In the genomic region with DNA sequence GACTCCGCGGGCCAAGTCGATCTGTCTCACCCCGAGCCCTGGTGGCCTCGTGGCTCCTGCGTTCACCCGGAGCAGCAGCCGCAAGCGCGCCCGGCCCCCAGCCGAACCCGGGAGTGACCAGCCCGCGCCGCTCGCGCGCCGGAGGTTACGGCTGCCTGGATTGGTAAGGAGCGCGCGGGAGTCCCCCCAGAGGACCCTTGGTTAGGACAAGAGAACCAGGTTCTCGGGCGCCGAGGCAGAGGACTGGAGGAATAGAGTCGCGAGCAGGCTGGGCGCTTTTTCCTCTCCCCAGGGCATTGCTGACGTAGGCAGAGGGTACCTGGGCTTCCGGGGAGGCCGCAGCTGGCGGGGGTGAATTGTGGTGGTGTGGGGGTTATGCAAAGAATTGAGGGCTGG, we compare ENCODE assay signal across 8 mouse cellular contexts. TPM values are rescaled to one million over a fixed set of nuclear protein-coding genes. Genes with fewer than 3 reads are reported as not detected.
DNase-seq lines count a peak whose midpoint lies in the region; ATAC-seq and TF ChIP-seq lines count a peak whose summit lies in the region.

No protein-coding gene starts in this region.

- no peaks in the 10 kb centered on the region for H3K9me3 ChIP-seq in lung, embryonic 14.5 days (ENCODE audit: low read depth, low read length)
- H3K9me3 ChIP-seq in embryonic facial prominence, embryonic 14.5 days (ENCODE audit: control insufficient read depth, low read length): no peaks in the 10 kb centered on the region
- no peaks in the 10 kb centered on the region for H3K9me3 ChIP-seq in limb, embryonic 12.5 days

- H3K27me3 ChIP-seq in lung, embryonic 14.5 days (ENCODE audit: insufficient read depth, low read length): no peaks in the 10 kb centered on the region
- H3K27me3 ChIP-seq in embryonic facial prominence, embryonic 14.5 days (replicated peaks; ENCODE audit: control insufficient read depth, insufficient read depth, low read length): no peaks in the 10 kb centered on the region
- H3K27me3 ChIP-seq in limb, embryonic 12.5 days: no peaks in the 10 kb centered on the region

- H3K27ac ChIP-seq in lung, embryonic 14.5 days (ENCODE audit: low read depth): peak overlapping the region; percentile 96
- peak overlapping the region; percentile 93 for H3K27ac ChIP-seq in embryonic facial prominence, embryonic 14.5 days (replicated peaks; ENCODE audit: low read depth, low read length)
- peak overlapping the region; percentile 95 for H3K27ac ChIP-seq in limb, embryonic 12.5 days

- no peak for TF ChIP-seq CTCF in lung, embryonic 14.5 days (IDR thresholded peaks at IDR 0.05; ENCODE audit: low read depth)

- H3K9ac ChIP-seq in lung, embryonic 14.5 days: peak overlapping the region; percentile 94
- H3K9ac ChIP-seq in embryonic facial prominence, embryonic 14.5 days (ENCODE audit: low read depth, low read length): peak overlapping the region; percentile 97
- H3K9ac ChIP-seq in limb, embryonic 12.5 days (replicated peaks): peak overlapping the region; percentile 93

- peak overlapping the region; percentile 94 for H3K4me3 ChIP-seq in lung, embryonic 14.5 days (ENCODE audit: low read depth, low read length)
- H3K4me3 ChIP-seq in embryonic facial prominence, embryonic 14.5 days (ENCODE audit: low read depth, low read length): peak overlapping the region; percentile 92
- H3K4me3 ChIP-seq in limb, embryonic 12.5 days (replicated peaks): peak overlapping the region; percentile 92

- DNase-seq in lung, embryonic 14.5 days: no peak
- no peak for DNase-seq in lung, postnatal 36 days
- DNase-seq in embryonic facial prominence, embryonic 14.5 days (ENCODE audit: low spot score): no peak
- peak; percentile 65 for DNase-seq in spleen, adult 12 weeks (ENCODE audit: low spot score)
- DNase-seq in Muller cell, postnatal 12 days (ENCODE audit: inconsistent ontology term): no peak
- no peak for DNase-seq in yolk sac, embryonic 10.5 days (ENCODE audit: low spot score)
- no peak for DNase-seq in right cerebral cortex, postnatal 14 days

- H3K4me2 ChIP-seq in lung, embryonic 14.5 days: peak overlapping the region; percentile 92
- peak overlapping the region; percentile 82 for H3K4me2 ChIP-seq in embryonic facial prominence, embryonic 14.5 days (ENCODE audit: low read depth, low read length)
- peak overlapping the region; percentile 84 for H3K4me2 ChIP-seq in limb, embryonic 12.5 days

- H3K4me1 ChIP-seq in lung, embryonic 14.5 days (ENCODE audit: insufficient read depth): peaks cover 17% of the 10 kb centered on the region
- peaks cover 16% of the 10 kb centered on the region for H3K4me1 ChIP-seq in embryonic facial prominence, embryonic 14.5 days (ENCODE audit: control insufficient read depth, insufficient read depth, low read length)
- H3K4me1 ChIP-seq in limb, embryonic 12.5 days (replicated peaks): peaks cover 32% of the 10 kb centered on the region

- ATAC-seq in lung, embryonic 14.5 days (ENCODE audit: insufficient read depth): peak; percentile 52; the same call in 1 of the 2 replicates
- ATAC-seq in embryonic facial prominence, embryonic 14.5 days (ENCODE audit: low read depth): peak; percentile 24
- peak; percentile 46 for ATAC-seq in limb, embryonic 12.5 days (ENCODE audit: insufficient number of reproducible peaks, insufficient read depth, low FRiP score, low TSS enrichment, low read depth)

- peaks cover 42% of the 10 kb centered on the region for H3K36me3 ChIP-seq in lung, embryonic 14.5 days (ENCODE audit: insufficient read depth)
- H3K36me3 ChIP-seq in embryonic facial prominence, embryonic 14.5 days (ENCODE audit: control insufficient read depth, insufficient read depth, low read length): peaks cover 40% of the 10 kb centered on the region
- peaks cover 42% of the 10 kb centered on the region for H3K36me3 ChIP-seq in limb, embryonic 12.5 days

- under 1% methylated on average over 34 of the region's 34 CpGs for WGBS in lung, embryonic 14.5 days
- 1% methylated on average over 23 of the region's 34 CpGs for WGBS in embryonic facial prominence, embryonic 14.5 days
- WGBS in limb, embryonic 12.5 days: under 1% methylated on average over 34 of the region's 34 CpGs

RNA-seq across cellular contexts. Expression of a gene that starts 0.3 kb away (rescaled TPM):
- polyA plus RNA-seq in lung, embryonic 14.5 days (2014; fragmentation: Nextera tagmentation; extraction: Ambion mirVana): 47.1 and 50.3 TPM in 2 replicates
- 32.9 and 33.7 TPM in 2 replicates for polyA plus RNA-seq in embryonic facial prominence, embryonic 14.5 days (2014; fragmentation: Nextera tagmentation; extraction: Ambion mirVana)
- 52.3 and 52.7 TPM in 2 replicates for polyA plus RNA-seq in limb, embryonic 12.5 days (2016; fragmentation: Nextera tagmentation; extraction: Ambion mirVana)

RNA-seq across cellular contexts. Expression of a gene that starts 8.6 kb away (rescaled TPM):
- polyA plus RNA-seq in lung, embryonic 14.5 days (2014; fragmentation: Nextera tagmentation; extraction: Ambion mirVana): 338 and 366 TPM in 2 replicates
- 291 and 314 TPM in 2 replicates for polyA plus RNA-seq in embryonic facial prominence, embryonic 14.5 days (2014; fragmentation: Nextera tagmentation; extraction: Ambion mirVana)
- polyA plus RNA-seq in limb, embryonic 12.5 days (2016; fragmentation: Nextera tagmentation; extraction: Ambion mirVana): 299 and 305 TPM in 2 replicates

RNA-seq across cellular contexts. Expression of a gene that starts 17.0 kb away (rescaled TPM):
- 26.6 and 27.7 TPM in 2 replicates for polyA plus RNA-seq in lung, embryonic 14.5 days (2014; fragmentation: Nextera tagmentation; extraction: Ambion mirVana)
- polyA plus RNA-seq in embryonic facial prominence, embryonic 14.5 days (2014; fragmentation: Nextera tagmentation; extraction: Ambion mirVana): 18.7 and 22.7 TPM in 2 replicates
- polyA plus RNA-seq in limb, embryonic 12.5 days (2016; fragmentation: Nextera tagmentation; extraction: Ambion mirVana): 11.9 and 13.9 TPM in 2 replicates

RNA-seq across cellular contexts. Expression of a gene that starts 43.2 kb away (rescaled TPM):
- 11.7 and 12.5 TPM in 2 replicates for polyA plus RNA-seq in lung, embryonic 14.5 days (2014; fragmentation: Nextera tagmentation; extraction: Ambion mirVana)
- polyA plus RNA-seq in embryonic facial prominence, embryonic 14.5 days (2014; fragmentation: Nextera tagmentation; extraction: Ambion mirVana): 13.1 TPM in 2 replicates
- polyA plus RNA-seq in limb, embryonic 12.5 days (2016; fragmentation: Nextera tagmentation; extraction: Ambion mirVana): 5.9 and 8.4 TPM in 2 replicates

RNA-seq across cellular contexts. Expression of a gene that starts 43.3 kb away (rescaled TPM):
- polyA plus RNA-seq in lung, embryonic 14.5 days (2014; fragmentation: Nextera tagmentation; extraction: Ambion mirVana): 49.7 and 57.2 TPM in 2 replicates
- 66.7 and 74.5 TPM in 2 replicates for polyA plus RNA-seq in embryonic facial prominence, embryonic 14.5 days (2014; fragmentation: Nextera tagmentation; extraction: Ambion mirVana)
- 39.0 and 48.0 TPM in 2 replicates for polyA plus RNA-seq in limb, embryonic 12.5 days (2016; fragmentation: Nextera tagmentation; extraction: Ambion mirVana)
